Mouse (Mus musculus) adrenal gland (tissue): ENCODE measurements around the gene Krr1.

Experiments used
- intact Hi-C: fragments of 180-260 bp; cut with DNase I; formaldehyde crosslinking; loops from one replicate; pipeline ENCODE4 v1.15.1; 2025
- long read RNA-seq, 2 experiments: library from polyadenylated mRNA; unstranded; transcript quantifications; one replicate each; pipeline ENCODE4 v2.0.0; 2020; ENCODE audit warnings: borderline replicate concordance in 1 of 2; ENCODE audit not compliant: insufficient replicate concordance in 1 of 2

Gene Krr1
- long read RNA-seq, experiment 1, full-length matches to known transcripts, result 30 of 32 reads
- long read RNA-seq, experiment 1, partial matches to known transcripts, result 0 of 32 reads
- long read RNA-seq, experiment 1, other reads (novel, unspliced or antisense), result 2 of 32 reads
- long read RNA-seq, experiment 2, full-length matches to known transcripts, result 36 of 40 reads
- long read RNA-seq, experiment 2, partial matches to known transcripts, result 1 of 40 reads
- long read RNA-seq, experiment 2, other reads (novel, unspliced or antisense), result 3 of 40 reads

GRCm38 (mm10) chr10:111972542-111973361, at the start of gene Krr1:
TSS of gene Krr1 (plus strand) at chr10:111972664.
- intact Hi-C loops, result no loop called here

DNA sequence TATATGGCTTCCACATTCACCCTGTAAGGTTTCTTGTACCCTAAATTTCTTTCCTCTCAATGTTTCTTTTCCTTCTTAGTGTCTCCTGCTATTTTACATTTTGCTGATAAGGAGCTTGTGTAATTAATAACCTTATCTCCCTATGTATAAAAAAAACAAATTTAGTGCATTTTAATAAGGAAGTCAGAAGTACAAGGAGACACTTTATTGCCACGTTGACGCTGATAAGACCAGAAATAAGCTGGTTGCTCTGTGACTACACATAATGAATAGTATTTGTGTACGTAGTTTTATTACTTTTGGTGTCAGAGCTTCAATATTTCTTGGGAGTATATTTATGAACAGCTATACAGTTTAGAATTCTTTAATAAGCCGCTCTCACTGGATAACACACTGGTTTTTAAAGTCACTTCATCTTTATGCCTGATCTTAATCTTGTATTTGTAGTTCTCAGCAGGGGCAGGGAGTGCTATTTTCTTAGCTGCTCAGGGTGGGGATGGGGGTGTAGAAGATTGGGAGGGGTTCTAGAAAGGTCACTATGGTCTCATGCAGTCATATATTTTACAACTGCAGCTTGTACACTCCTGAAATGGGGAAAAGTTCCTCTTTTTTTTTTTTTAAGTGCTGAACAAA, 48.8 kb upstream of the Krr1 start:
- intact Hi-C loops, result no loop called here

DNA sequence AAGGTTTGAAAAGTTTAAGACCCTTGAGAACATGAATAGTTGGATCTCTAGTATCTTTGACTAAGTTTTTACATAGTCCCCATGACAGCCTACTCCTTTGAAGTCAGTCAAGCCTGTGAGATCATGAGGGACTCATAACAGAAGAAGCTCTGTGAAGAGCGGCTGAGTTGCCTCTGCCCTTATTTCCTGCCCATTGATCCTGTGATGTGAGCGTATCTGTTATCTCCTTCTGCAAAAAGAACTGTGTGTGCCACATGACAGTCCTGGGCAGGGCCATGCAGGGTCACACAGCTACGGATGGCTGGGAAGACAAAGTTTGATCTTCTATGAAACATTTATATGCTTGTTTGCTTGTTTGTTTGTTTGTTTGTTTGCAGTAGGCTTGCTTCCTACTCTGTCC, 48.3 kb upstream of the Krr1 start:
- intact Hi-C loops, result no loop called here

DNA sequence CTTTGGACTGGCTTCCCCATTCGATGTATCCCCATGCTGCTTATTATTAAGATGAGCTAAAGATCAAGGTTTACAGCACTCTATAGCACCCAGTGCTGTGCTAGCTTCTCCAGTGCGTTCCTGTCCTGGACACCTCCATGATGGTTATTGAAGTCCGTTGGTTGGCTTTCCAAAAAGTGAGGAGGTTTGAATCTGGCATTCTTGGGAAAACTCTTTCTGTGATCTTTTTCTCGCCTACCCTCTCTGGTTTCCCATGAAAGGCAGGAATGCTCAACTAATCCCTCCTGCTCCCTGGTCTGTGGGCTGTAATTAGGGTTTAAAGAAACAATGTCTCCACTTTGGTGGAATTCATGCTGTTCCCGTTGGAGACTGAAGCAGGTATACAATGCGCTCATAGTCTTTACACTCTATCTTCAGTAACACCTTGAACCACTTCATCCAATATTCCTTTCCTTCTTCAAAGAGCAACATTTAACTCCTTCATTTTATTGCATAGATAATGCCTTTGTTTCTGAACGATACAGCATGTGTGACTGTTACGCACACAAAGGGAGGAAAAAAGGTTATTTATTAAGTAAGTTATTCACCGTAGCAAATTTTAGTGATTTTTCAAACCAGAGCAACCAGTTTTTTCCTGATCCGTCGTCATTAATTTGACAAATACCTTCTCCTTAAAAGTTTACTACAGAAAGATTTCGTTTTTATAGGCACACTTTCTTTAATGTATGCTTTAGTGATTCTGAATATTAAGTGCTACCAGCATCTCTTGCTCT, 47.6 kb upstream of the Krr1 start:
- intact Hi-C loops, result loop anchor here (1.0 kb wide), 1 partner anchor 422 kb away; no protein-coding TSS in a partner anchor

DNA sequence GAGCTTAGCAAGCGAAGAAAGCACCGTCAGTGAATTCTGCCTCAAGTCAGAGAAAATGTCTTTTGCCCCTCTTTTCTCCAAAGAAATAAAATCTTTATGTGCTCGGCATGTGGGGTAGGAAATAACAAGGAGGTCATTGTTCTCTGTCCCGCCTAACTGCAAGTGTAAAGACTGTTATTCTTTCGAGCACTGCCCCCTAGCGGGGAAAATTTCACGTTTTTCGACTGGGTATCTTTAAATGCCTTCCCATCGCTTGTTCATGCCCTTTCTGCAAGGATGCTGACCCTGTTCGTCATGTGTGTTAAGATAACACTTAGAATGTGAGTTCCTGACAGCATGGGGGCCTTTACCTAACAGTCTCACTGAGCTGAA, 47.0 kb upstream of the Krr1 start:
- intact Hi-C loops, result loop anchor here (1.0 kb wide), 1 partner anchor 422 kb away; no protein-coding TSS in a partner anchor

GRCm38 (mm10) chr10:111932621-111933345, 39.7 kb upstream of the Krr1 start:
- intact Hi-C loops, result no loop called here

GRCm38 (mm10) chr10:111935207-111935606, 37.3 kb upstream of the Krr1 start:
- intact Hi-C loops, result no loop called here

DNA sequence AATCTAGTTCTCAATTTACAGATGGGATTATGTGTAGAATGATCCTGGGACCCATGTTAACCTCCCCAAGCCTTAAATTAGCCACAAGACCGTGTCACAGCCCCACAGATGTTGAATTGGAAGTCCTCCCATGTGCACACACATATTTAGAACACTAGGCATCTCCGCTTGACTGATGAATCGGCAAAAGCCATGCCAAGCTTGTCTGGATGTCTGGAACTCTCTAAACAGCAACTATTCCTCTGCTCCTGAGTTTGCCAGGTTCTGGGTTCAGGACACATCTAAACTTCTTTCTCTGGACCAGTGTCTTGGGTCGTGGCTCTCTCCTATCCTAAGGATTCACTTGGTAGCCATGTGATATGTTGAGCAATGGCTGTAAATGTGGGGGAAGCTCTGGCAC, 36.4 kb upstream of the Krr1 start:
- intact Hi-C loops, result no loop called here

DNA sequence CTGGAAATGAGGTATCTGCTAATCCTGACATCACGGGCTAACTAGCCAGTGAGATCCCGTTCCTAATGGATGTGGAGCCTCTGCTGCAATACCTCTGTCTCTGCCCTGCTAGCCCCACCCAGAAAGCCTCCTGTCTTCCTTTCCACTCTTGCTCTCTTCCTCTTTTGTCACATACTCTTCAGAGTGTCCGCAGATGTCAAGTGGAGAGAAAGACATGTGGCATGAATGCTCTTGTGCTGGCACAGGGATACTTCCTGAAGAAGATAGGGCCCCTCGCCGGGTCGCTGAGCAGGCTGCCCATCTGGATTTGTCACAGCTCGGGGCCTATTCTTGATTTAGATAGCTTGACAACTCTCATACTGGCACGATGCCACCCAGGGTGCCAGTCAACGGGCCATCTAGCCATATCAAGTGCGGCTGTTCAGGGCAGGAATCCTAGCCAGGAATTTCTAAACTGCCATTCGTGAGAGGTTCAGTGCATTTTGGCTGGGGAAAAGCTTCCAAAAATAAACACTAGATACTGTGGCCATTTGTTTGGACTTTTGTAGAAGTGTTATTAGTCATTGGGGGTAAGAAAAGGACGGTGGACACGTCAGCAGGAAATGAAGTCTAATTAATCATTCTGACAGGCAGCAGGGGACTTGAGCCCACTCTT, 35.8 kb upstream of the Krr1 start:
- intact Hi-C loops, result no loop called here

- intact Hi-C loops, result no loop called here
Observed at GRCm38 (mm10) chr10:111937146-111937534, 35.3 kb upstream of the Krr1 start.

DNA sequence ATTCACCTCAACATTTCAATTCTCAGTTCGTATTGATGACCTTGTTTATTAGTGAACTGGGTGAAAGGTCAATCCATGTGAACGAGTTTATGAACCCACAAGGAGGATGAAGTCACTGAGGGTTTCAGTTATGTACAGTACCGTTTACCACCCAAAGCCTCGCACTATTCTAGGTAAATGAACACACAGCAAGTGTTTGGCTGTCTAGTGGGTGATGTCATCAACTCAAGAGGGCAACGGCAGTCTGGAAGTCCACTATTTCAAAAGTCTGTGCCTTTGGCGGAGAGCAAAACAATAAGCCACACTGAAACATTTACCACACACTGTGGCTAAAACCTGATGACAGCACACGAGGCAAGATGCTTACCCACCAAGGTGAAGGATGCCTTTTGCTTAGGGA, 29.4 kb upstream of the Krr1 start:
- intact Hi-C loops, result no loop called here

GRCm38 (mm10) chr10:111945563-111945962, 26.9 kb upstream of the Krr1 start:
- intact Hi-C loops, result no loop called here

DNA sequence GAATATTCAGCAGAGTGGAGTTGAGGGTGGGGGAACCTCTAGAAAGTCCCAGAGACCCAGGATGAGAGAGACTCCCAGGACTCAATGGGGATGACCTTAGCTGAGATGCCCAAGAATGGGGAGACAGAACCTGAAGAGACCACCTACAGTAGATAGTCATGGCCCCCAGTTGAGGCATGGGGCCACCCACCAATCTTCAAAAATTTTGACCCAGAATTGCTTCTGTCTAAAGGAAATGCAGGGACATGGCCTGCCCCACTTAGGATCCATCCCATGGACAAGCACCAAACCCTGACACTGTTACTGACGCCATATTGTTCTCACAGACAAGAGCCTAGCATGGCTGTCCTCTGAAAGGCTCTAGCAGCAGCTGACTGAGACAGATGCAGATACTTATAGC, 24.4 kb upstream of the Krr1 start:
- intact Hi-C loops, result no loop called here

GRCm38 (mm10) chr10:111949008-111949407, 23.5 kb upstream of the Krr1 start:
- intact Hi-C loops, result no loop called here

GRCm38 (mm10) chr10:111955836-111956235, 16.6 kb upstream of the Krr1 start:
- intact Hi-C loops, result loop anchor here (5.0 kb wide), 3 partner anchors 454 to 734 kb away; no protein-coding TSS in a partner anchor

DNA sequence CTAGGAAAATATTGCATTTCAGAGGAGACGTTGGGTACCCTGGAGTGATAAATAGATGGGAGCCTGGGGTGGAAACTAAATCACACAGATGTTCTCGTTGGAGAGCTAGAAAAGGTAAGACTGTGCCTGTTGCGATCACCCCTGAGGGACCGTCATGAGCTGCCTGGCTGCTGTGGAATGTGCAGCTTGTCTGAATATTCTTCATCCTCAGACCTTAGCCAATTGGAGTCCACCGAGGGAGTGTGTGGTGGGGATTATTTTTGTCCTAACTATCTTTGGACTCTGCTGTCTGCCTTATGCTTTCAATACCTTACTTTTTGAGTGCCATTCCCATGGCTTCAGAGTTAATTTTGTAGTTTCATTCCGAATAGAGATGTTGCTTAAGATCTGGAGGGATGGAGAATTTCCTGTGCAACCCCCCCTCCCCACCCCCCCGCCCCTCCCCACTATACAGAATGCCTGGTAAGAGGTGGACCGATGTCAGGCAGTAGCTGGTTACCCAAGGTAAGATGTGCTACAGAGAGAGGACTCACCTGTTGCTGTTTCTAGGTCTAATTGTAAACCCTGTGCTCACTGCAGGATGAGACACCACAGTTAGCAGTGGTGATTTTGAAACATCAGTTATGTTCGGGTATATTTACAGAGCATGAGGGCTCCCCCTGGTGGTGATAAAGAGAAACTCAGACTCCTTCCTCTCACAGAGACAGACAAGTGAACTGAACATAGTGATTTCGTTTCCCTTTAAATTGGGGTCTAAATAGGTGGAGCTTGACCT, 15.0 kb upstream of the Krr1 start:
- intact Hi-C loops, result loop anchor here (5.0 kb wide), 3 partner anchors 455 to 735 kb away; no protein-coding TSS in a partner anchor

DNA sequence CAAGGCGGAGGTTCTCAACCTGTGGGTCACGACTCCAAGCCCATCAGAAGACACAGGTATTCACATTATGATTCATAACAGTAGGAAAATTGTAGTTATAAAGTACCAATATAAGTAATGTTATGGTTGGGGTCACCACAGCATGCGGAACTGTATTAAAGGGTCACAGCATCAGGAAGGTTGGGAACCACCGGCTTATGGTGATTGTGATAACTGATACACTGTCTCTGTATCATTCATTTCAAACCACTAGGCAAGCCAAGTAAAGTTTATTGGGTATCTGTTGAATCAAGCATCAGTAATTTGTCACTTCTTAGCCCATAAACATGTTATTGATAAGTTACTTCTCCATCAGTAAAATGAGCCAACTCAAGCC, 14.4 kb upstream of the Krr1 start:
- intact Hi-C loops, result loop anchor here (5.0 kb wide), 3 partner anchors 456 to 736 kb away; no protein-coding TSS in a partner anchor

- intact Hi-C loops, result loop anchor here (5.0 kb wide), 3 partner anchors 457 to 737 kb away; no protein-coding TSS in a partner anchor
Observed at GRCm38 (mm10) chr10:111959353-111959752, 13.1 kb upstream of the Krr1 start.

- intact Hi-C loops, result no loop called here
Observed at GRCm38 (mm10) chr10:111960459-111960858, 12.0 kb upstream of the Krr1 start.
